8 mouse cellular contexts compared by ENCODE assay signal in the genomic region with DNA sequence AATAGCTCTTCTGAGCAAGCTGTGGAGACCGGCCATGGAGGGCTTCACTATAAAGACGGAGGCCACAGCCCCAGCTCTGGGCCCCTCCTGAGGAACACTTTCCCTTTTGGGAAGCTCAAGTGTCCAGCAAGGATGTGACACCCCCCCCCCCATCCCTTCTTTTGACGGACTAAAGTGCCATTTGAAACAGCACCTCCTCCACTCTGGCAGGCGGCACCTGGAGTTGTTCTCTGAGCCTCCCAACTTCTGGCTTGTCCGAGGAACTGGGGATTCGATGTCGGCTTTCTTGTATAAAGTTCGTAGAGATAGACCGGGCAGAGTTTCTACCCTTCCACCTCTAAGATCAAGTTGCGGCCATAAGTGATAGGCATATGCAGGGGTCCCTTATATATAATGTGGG.
DNase-seq lines count a peak whose midpoint lies in the region; ATAC-seq and TF ChIP-seq lines count a peak whose summit lies in the region.

No protein-coding gene starts in this region.

- TF ChIP-seq CTCF in gastrocnemius, adult 2 months (IDR thresholded peaks at IDR 0.05), result no peak
- no peak for TF ChIP-seq CTCF in thymus, adult 2 months (IDR thresholded peaks at IDR 0.05; ENCODE audit: borderline replicate concordance, control insufficient read depth, extremely low read depth, insufficient read depth, low read length, poor library complexity)
- TF ChIP-seq CTCF in stomach, postnatal 0 days (IDR thresholded peaks at IDR 0.05; ENCODE audit: low read depth), result no peak

- 8% methylated on average over 10 of the region's 10 CpGs for WGBS in thymus, adult 2 months
- WGBS in liver, embryonic 11.5 days, result 3% methylated on average over 10 of the region's 10 CpGs
- WGBS in stomach, postnatal 0 days, result 11% methylated on average over 10 of the region's 10 CpGs

- peak; percentile 10; the same call in 1 of the 2 replicates for ATAC-seq in liver, embryonic 11.5 days (replicated peaks; ENCODE audit: low FRiP score)
- no peak for ATAC-seq in stomach, postnatal 0 days (ENCODE audit: low FRiP score, low TSS enrichment)

- peak overlapping the region; percentile 99 for H3K27ac ChIP-seq in gastrocnemius, adult 2 months
- H3K27ac ChIP-seq in thymus, adult 2 months (ENCODE audit: control insufficient read depth, insufficient read depth, low read length), result no peak overlapping the region
- H3K27ac ChIP-seq in liver, embryonic 11.5 days (ENCODE audit: low read depth, low read length), result peak overlapping the region; percentile 23; the same call in 1 of the 2 replicates
- H3K27ac ChIP-seq in stomach, postnatal 0 days (replicated peaks), result peak overlapping the region; percentile 91

- TF ChIP-seq EP300 in stomach, postnatal 0 days (optimal IDR thresholded peaks at IDR 0.05), result no peak

- intact Hi-C loops in gastrocnemius, adult 2 months (cut with DNase I), result loop anchor here (2.0 to 5.0 kb wide), 6 partner anchors 27 to 107 kb away; no protein-coding TSS in a partner anchor

- H3K4me3 ChIP-seq in gastrocnemius, adult 2 months, result peak overlapping the region; percentile 99
- peak overlapping the region; percentile 63 for H3K4me3 ChIP-seq in thymus, adult 2 months (ENCODE audit: control insufficient read depth, insufficient read depth, low read length)
- peak overlapping the region; percentile 79 for H3K4me3 ChIP-seq in liver, embryonic 11.5 days (ENCODE audit: low read depth, low read length)
- H3K4me3 ChIP-seq in stomach, postnatal 0 days (ENCODE audit: low read depth, low read length), result peak overlapping the region; percentile 85

- H3K36me3 ChIP-seq in thymus, adult 2 months (ENCODE audit: control insufficient read depth, insufficient read depth, low read length), result no peaks in the 10 kb centered on the region
- no peaks in the 10 kb centered on the region for H3K36me3 ChIP-seq in liver, embryonic 11.5 days (ENCODE audit: control insufficient read depth, insufficient read depth, low read length)
- H3K36me3 ChIP-seq in stomach, postnatal 0 days (ENCODE audit: control insufficient read depth, insufficient read depth, low read length), result no peaks in the 10 kb centered on the region

- H3K4me2 ChIP-seq in liver, embryonic 11.5 days, result peak overlapping the region; percentile 81
- H3K4me2 ChIP-seq in stomach, postnatal 0 days (replicated peaks; ENCODE audit: low read depth), result peak overlapping the region; percentile 88

- H3K9ac ChIP-seq in liver, embryonic 11.5 days (ENCODE audit: low read depth, low read length), result peak overlapping the region; percentile 70
- H3K9ac ChIP-seq in stomach, postnatal 0 days (ENCODE audit: low read length), result peak overlapping the region; percentile 84

- peaks cover 31% of the 10 kb centered on the region for H3K4me1 ChIP-seq in thymus, adult 2 months (replicated peaks; ENCODE audit: control insufficient read depth, insufficient read depth, low read length)
- peaks cover 6% of the 10 kb centered on the region; the same call in 1 of the 2 replicates for H3K4me1 ChIP-seq in liver, embryonic 11.5 days (replicated peaks; ENCODE audit: control insufficient read depth, insufficient read depth, low read length)
- H3K4me1 ChIP-seq in stomach, postnatal 0 days (replicated peaks; ENCODE audit: control insufficient read depth, insufficient read depth), result no peaks in the 10 kb centered on the region

- no peak for TF ChIP-seq POLR2A in thymus, adult 2 months (IDR thresholded peaks at IDR 0.05; ENCODE audit: control insufficient read depth, extremely low read depth, insufficient read depth, low read length, poor library complexity)

- DNase-seq in gastrocnemius, adult 2 months, result peak; percentile 58
- no peak for DNase-seq in gastrocnemius, postnatal 10 days
- no peak for DNase-seq in thymus, adult 2 months
- no peak for DNase-seq in thymus, postnatal 10 days (ENCODE audit: low spot score in 2 of 2)
- no peak for DNase-seq in liver, embryonic 11.5 days (ENCODE audit: low spot score)
- no peak for DNase-seq in stomach, postnatal 0 days (ENCODE audit: low spot score)
- no peak for DNase-seq in frontal cortex, postnatal 14 days (ENCODE audit: low spot score in 2 of 2)
- no peak for DNase-seq in cerebellum, adult 11-12 months

- no peaks in the 10 kb centered on the region for H3K27me3 ChIP-seq in thymus, adult 2 months (ENCODE audit: control insufficient read depth, insufficient read depth, low read length)
- H3K27me3 ChIP-seq in liver, embryonic 11.5 days (replicated peaks; ENCODE audit: control insufficient read depth, insufficient read depth, low read length), result peaks cover 24% of the 10 kb centered on the region
- H3K27me3 ChIP-seq in stomach, postnatal 0 days (ENCODE audit: control insufficient read depth, insufficient read depth, low read length), result no peaks in the 10 kb centered on the region

- no peaks in the 10 kb centered on the region for H3K9me3 ChIP-seq in liver, embryonic 11.5 days (ENCODE audit: control insufficient read depth, low read length)
- H3K9me3 ChIP-seq in stomach, postnatal 0 days (ENCODE audit: control insufficient read depth, low read length), result no peaks in the 10 kb centered on the region
